Mouse (Mus musculus) cerebellum, postnatal 25 days (tissue): Measurements from ENCODE around the gene Skp2.
A peak's percentile ranks its signal among the peaks of the same experiment; 100 is the strongest.

Source experiments
- DNase-seq, 2 experiments: peaks; one replicate each; pipeline ENCODE4 v3.0.0; 2021; ENCODE audit warnings: mixed read lengths in 2 of 2

Skp2 gene

GRCm38 (mm10) chr15:9073684-9074083 is 81.5 kb downstream of the Skp2 start:
- no peak for DNase-seq

- DNase-seq, result no peak
Observed at GRCm38 (mm10) chr15:9073067-9073608, 82.1 kb downstream of the Skp2 start.

GRCm38 (mm10) chr15:9072630-9073029 is 82.6 kb downstream of the Skp2 start:
- no peak for DNase-seq

GRCm38 (mm10) chr15:9071556-9072544 is 83.4 kb downstream of the Skp2 start:
- peak in 1 of 2 experiments; percentile 60 for DNase-seq

- DNase-seq, result peak; percentile 98
Observed at GRCm38 (mm10) chr15:9070912-9071555, 84.2 kb downstream of the Skp2 start, which contains the start of gene Nadk2. Gene Nadk2 (plus strand): TSS chr15:9071260.

DNA sequence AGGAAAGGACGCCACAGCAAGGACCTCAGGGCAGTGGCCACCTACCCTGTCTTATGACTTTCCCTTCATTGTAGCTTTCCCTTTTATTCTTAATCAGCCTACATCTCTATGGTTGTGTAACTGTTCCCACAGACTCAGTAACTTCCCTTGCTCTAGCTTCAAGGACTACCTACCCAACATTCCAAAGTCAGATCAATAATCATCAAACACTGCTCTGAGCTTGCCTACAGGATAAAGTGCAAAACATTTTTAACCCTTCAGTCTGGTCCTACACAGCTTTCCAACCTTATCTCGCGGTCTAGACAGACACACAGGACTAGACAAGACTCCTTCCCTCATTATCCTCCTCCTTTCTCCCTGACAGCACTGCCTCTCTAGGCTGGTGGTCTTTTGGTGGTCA is 84.9 kb downstream of the Skp2 start:
- no peak for DNase-seq

GRCm38 (mm10) chr15:9068881-9069280 is 86.3 kb downstream of the Skp2 start:
- no peak for DNase-seq
